Mouse (Mus musculus): ENCODE results near the gene Nckap1. TPM values are rescaled to one million over a fixed set of nuclear protein-coding genes. Genes with fewer than 3 reads are reported as not detected.
A peak's percentile ranks its signal among the peaks of the same experiment; 100 is the strongest.

Gene Nckap1
- polyA plus RNA-seq, 1 experiment from 2014 or later, result 61.4 TPM

DNA sequence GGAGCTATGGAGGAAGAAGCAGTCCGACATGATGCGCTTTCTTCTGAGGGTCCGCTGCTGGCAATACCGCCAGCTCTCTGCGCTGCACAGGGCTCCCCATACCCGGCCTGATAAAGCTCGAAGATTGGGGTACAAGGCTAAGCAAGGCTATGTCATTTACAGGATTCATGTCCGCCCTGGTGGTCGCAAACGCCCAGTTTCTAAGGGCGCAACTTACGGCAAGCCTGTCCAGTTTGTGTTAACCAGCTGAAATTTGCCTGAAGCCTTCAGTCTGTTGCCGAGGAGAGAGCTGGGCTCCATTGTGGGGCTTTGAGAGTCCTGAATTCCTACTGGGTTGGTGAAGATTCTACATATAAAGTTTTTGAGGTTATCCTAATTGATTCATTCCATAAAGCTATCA is 21.6 kb upstream of the Nckap1 start:
- DNase-seq (ENCODE audit: low spot score) (no peak), ATAC-seq (ENCODE audit: insufficient number of reproducible peaks, low FRiP score, low TSS enrichment, low read depth) (no peak)
- Histone ChIP-seq H3K27me3 (ENCODE audit: control insufficient read depth, insufficient read depth, low read length) (no peaks in the 10 kb centered on the region), H3K4me2 (ENCODE audit: low read depth, severe bottlenecking) (no peak overlapping the region), H3K4me3 (ENCODE audit: low read depth, low read length) (no peak overlapping the region), H3K27ac (replicated peaks; ENCODE audit: low read depth, low read length) (no peak overlapping the region), H3K9me3 (ENCODE audit: control insufficient read depth, low read length) (no peaks in the 10 kb centered on the region), H3K36me3 (ENCODE audit: control insufficient read depth, insufficient read depth, low read length) (no peaks in the 10 kb centered on the region), H3K9ac (ENCODE audit: low read length) (no peak overlapping the region), H3K4me1 (ENCODE audit: control insufficient read depth, insufficient read depth, low read length) (no peaks in the 10 kb centered on the region)
- WGBS, result 95% methylated on average over 13 of the region's 13 CpGs

DNA sequence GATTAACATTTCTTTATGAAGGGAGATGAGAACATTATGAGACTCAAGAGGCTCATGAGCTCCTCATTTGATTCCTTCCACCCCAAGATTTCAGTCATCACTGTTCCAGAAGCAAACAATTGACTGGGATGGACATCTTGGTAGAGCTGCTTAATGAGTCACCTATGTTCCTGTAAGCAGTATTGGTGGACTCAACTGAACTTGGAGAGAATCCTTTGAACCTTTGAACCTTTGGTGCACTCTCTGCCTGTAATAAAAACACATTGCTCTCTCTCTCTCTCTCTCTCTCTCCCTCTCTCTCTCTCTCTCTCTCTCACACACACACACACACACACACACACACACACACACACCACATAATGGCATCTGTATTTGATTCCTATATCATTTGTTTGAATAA is 19.4 kb upstream of the Nckap1 start:
- H3K36me3 ChIP-seq (ENCODE audit: control insufficient read depth, insufficient read depth, low read length), result no peaks in the 10 kb centered on the region
- ATAC-seq (ENCODE audit: insufficient number of reproducible peaks, low FRiP score, low TSS enrichment, low read depth) (no peak), DNase-seq (ENCODE audit: low spot score) (no peak)
- H3K4me3 ChIP-seq (ENCODE audit: low read depth, low read length), result no peak overlapping the region
- H3K27ac ChIP-seq (replicated peaks; ENCODE audit: low read depth, low read length), result no peak overlapping the region
- no peaks in the 10 kb centered on the region for H3K4me1 ChIP-seq (ENCODE audit: control insufficient read depth, insufficient read depth, low read length)
- H3K27me3 ChIP-seq (ENCODE audit: control insufficient read depth, insufficient read depth, low read length), result no peaks in the 10 kb centered on the region
- no peak overlapping the region for H3K9ac ChIP-seq (ENCODE audit: low read length)
- H3K4me2 ChIP-seq (ENCODE audit: low read depth, severe bottlenecking), result no peak overlapping the region
- H3K9me3 ChIP-seq (ENCODE audit: control insufficient read depth, low read length), result no peaks in the 10 kb centered on the region

DNA sequence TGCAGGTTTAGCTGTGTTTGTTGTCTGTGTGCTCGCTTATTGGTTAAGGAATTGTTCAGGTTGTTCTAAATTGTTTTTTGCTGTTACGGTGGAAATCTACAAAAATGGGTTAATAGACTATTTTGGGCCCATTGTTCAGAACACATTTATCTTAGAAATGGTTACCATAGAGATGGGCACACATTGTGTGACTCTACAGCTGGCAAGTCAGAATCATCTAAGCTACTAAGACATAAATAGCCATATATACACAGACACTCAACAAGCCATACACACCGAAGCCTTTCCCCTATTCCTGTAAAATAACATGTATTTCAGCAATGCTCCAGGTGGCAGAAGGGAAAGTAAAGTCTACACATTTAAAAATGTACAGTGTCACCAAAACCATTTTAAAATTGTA is 18.7 kb upstream of the Nckap1 start:
- ATAC-seq (ENCODE audit: insufficient number of reproducible peaks, low FRiP score, low TSS enrichment, low read depth), result no peak
- DNase-seq (ENCODE audit: low spot score), result no peak
- Histone ChIP-seq H3K36me3 (ENCODE audit: control insufficient read depth, insufficient read depth, low read length) (no peaks in the 10 kb centered on the region), H3K9me3 (ENCODE audit: control insufficient read depth, low read length) (no peaks in the 10 kb centered on the region), H3K4me1 (ENCODE audit: control insufficient read depth, insufficient read depth, low read length) (no peaks in the 10 kb centered on the region), H3K4me2 (ENCODE audit: low read depth, severe bottlenecking) (no peak overlapping the region), H3K9ac (ENCODE audit: low read length) (no peak overlapping the region), H3K27ac (replicated peaks; ENCODE audit: low read depth, low read length) (no peak overlapping the region), H3K4me3 (ENCODE audit: low read depth, low read length) (no peak overlapping the region), H3K27me3 (ENCODE audit: control insufficient read depth, insufficient read depth, low read length) (no peaks in the 10 kb centered on the region)
- 90% methylated on average over 3 of the region's 3 CpGs for WGBS

DNA sequence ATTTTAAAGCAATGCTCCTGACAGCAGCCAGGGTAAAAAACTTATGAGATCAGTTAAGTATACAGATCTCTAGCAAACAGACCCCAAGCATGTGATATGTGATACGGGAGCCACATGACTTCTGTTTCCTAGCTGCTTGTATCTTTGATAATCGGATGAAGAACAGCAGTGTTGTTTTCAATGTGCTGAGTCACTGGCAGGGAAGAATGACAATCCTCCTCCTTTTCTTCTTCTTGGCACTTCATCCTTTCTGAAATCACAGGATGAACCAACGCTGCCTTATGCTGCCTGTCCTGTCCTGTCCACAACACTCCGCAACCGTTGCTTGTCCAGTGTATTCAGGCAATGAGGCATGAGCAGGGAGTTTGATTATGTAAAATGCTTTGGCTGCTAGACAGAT is 15.8 kb upstream of the Nckap1 start:
- Histone ChIP-seq H3K36me3 (ENCODE audit: control insufficient read depth, insufficient read depth, low read length) (no peaks in the 10 kb centered on the region), H3K27ac (replicated peaks; ENCODE audit: low read depth, low read length) (no peak overlapping the region), H3K9ac (ENCODE audit: low read length) (no peak overlapping the region), H3K4me2 (ENCODE audit: low read depth, severe bottlenecking) (no peak overlapping the region), H3K4me1 (ENCODE audit: control insufficient read depth, insufficient read depth, low read length) (no peaks in the 10 kb centered on the region), H3K4me3 (ENCODE audit: low read depth, low read length) (no peak overlapping the region), H3K9me3 (ENCODE audit: control insufficient read depth, low read length) (no peaks in the 10 kb centered on the region), H3K27me3 (ENCODE audit: control insufficient read depth, insufficient read depth, low read length) (no peaks in the 10 kb centered on the region)
- ATAC-seq (ENCODE audit: insufficient number of reproducible peaks, low FRiP score, low TSS enrichment, low read depth), result no peak
- 87% methylated on average over 5 of the region's 5 CpGs for WGBS
- no peak for DNase-seq (ENCODE audit: low spot score)

DNA sequence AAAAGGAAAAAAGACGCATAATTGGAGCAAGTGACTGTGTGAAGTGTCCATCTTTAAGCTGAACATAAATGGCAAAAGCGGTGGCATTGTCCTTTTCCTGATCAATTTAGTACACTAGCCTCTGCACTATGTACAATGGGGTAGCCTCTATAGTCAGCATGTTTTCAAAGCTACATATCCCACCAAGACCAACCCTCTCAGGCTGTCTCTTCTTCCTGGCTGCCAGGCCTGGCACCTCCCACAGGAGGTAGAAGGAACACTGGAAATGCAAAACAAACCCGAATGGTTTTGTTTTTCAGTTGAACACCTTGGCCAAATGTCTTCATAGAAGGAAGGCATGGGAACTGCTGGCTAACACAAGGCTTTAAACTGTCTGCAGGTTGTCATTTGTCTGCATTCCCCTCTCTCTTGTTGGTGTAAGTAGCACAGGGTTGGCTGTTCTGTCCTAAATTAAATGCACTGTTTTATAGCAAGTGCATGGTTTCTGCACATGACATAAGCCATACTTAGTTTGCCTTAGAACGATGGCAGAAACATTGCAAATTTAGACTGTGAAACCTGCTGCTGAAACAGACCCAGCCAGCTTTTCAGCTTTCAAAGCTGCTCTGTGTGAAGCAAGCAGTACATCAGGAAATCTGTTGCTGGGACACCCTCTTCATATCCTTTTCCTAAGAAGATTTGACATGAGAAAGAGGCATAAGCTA is 13.2 kb upstream of the Nckap1 start:
- no peak for DNase-seq (ENCODE audit: low spot score)
- no peaks in the 10 kb centered on the region for H3K4me1 ChIP-seq (ENCODE audit: control insufficient read depth, insufficient read depth, low read length)
- 75% methylated on average over 4 of the region's 4 CpGs for WGBS
- no peaks in the 10 kb centered on the region for H3K27me3 ChIP-seq (ENCODE audit: control insufficient read depth, insufficient read depth, low read length)
- no peak overlapping the region for H3K27ac ChIP-seq (replicated peaks; ENCODE audit: low read depth, low read length)
- H3K9ac ChIP-seq (ENCODE audit: low read length), result no peak overlapping the region
- no peaks in the 10 kb centered on the region for H3K9me3 ChIP-seq (ENCODE audit: control insufficient read depth, low read length)
- H3K4me2 ChIP-seq (ENCODE audit: low read depth, severe bottlenecking), result no peak overlapping the region
- ATAC-seq (ENCODE audit: insufficient number of reproducible peaks, low FRiP score, low TSS enrichment, low read depth), result no peak
- no peak overlapping the region for H3K4me3 ChIP-seq (ENCODE audit: low read depth, low read length)
- H3K36me3 ChIP-seq (ENCODE audit: control insufficient read depth, insufficient read depth, low read length), result no peaks in the 10 kb centered on the region

DNA sequence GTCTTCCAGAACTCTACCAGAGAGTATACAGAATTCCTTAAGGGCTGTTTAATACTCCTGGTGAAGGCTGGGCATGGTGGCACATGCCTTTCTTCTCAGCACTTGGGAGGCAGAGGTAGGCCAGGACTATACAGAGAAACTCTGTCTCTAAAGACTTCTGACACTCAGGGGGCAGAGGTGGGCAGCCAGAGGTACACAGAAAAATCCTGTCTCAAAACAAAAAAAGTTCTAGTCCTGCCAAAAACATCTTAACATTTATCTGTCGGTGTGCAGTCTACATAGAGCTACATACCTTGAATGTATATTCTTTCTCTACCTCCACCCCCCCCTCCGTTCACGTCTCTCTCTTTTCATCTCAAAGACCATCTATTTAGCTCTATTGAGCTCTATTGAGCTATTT is 1.2 kb upstream of the Nckap1 start:
- Histone ChIP-seq H3K27ac (replicated peaks; ENCODE audit: low read depth, low read length) (no peak overlapping the region), H3K27me3 (ENCODE audit: control insufficient read depth, insufficient read depth, low read length) (no peaks in the 10 kb centered on the region), H3K36me3 (ENCODE audit: control insufficient read depth, insufficient read depth, low read length) (no peaks in the 10 kb centered on the region), H3K4me1 (ENCODE audit: control insufficient read depth, insufficient read depth, low read length) (peaks cover 3% of the 10 kb centered on the region; the same call in 1 of the 2 replicates), H3K9me3 (ENCODE audit: control insufficient read depth, low read length) (no peaks in the 10 kb centered on the region), H3K4me3 (ENCODE audit: low read depth, low read length) (no peak overlapping the region), H3K9ac (ENCODE audit: low read length) (no peak overlapping the region), H3K4me2 (ENCODE audit: low read depth, severe bottlenecking) (no peak overlapping the region)
- no peak for ATAC-seq (ENCODE audit: insufficient number of reproducible peaks, low FRiP score, low TSS enrichment, low read depth)
- DNase-seq (ENCODE audit: low spot score), result no peak
- WGBS, result 94% methylated on average over 3 of the region's 3 CpGs

DNA sequence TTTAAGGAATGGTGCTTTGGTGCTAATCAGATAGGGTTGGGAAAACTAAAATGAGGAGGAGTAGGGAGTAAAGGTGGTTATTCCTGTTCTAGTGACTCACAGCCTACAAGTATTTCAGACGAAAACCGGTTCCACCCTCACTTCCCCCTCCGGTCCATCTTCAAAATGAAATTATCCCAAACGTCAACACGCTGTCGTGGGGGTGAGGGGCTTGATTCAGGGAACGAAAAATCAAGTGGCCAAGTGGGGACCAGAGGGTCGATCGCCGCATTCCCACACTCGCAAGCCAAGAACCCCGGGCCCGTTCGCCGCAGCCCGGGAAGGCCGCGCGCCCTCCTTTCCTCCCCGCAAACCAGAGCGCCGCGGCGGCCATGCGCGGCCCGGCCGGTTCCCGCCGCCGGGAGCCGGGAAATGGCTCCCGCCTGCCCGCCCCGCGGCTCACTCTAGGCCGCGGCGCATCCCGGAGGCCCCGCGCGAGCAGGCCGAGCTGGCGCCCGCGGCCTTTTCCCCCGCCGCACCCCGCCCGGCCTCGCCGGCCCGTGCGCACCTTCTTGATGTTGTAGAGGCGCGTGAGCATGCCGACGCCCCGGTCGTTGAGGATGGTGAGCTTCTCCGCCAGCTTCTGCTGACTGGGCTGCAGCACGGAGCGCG is 744 bp downstream of the Nckap1 start:
- H3K4me3 ChIP-seq (ENCODE audit: low read depth, low read length), result peak overlapping the region; percentile 80
- no peaks in the 10 kb centered on the region for H3K9me3 ChIP-seq (ENCODE audit: control insufficient read depth, low read length)
- H3K27ac ChIP-seq (replicated peaks; ENCODE audit: low read depth, low read length), result peak overlapping the region; percentile 95
- H3K4me1 ChIP-seq (ENCODE audit: control insufficient read depth, insufficient read depth, low read length), result peaks cover 3% of the 10 kb centered on the region; the same call in 1 of the 2 replicates
- peak overlapping the region; percentile 80 for H3K4me2 ChIP-seq (ENCODE audit: low read depth, severe bottlenecking)
- no peaks in the 10 kb centered on the region for H3K36me3 ChIP-seq (ENCODE audit: control insufficient read depth, insufficient read depth, low read length)
- 0% methylated on average over 33 of the region's 65 CpGs for WGBS
- peak; percentile 67 for ATAC-seq (ENCODE audit: insufficient number of reproducible peaks, low FRiP score, low TSS enrichment, low read depth)
- H3K9ac ChIP-seq (ENCODE audit: low read length), result peak overlapping the region; percentile 99
- H3K27me3 ChIP-seq (ENCODE audit: control insufficient read depth, insufficient read depth, low read length), result no peaks in the 10 kb centered on the region
- DNase-seq (ENCODE audit: low spot score), result peak; percentile 66

DNA sequence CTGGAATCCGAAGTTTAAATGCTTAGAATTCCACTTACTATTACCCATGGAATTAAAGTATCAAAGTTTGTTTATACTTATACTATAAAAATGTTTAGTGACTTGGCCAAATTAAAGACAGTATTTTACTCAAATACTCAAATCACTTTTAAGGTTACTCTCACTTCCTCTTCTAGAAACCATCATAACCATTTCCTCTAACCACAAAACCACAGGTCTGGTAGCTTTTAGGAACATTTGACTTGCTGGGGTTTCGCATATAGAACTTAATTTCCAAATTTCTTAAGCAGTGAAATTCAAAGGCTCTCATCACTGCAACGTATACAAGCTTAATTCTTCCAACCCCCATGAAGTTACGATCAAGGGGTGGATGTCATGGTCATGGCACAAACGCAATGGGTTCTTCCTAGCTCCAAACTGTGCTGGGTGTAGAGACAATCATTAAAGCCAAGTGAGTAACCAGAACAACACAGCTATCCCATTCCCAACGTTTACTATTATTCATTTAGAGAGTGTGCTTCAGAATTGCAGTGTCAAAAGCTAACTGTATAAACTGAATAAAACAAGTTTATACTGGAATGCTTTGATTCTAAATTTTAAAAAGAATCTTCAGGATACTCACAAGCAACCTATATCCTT is 1.8 kb downstream of the Nckap1 start:
- peaks cover 3% of the 10 kb centered on the region; the same call in 1 of the 2 replicates for H3K4me1 ChIP-seq (ENCODE audit: control insufficient read depth, insufficient read depth, low read length)
- WGBS, result 49% methylated on average over 6 of the region's 6 CpGs
- ATAC-seq (ENCODE audit: insufficient number of reproducible peaks, low FRiP score, low TSS enrichment, low read depth) (no peak), DNase-seq (ENCODE audit: low spot score) (no peak)
- peak overlapping the region; percentile 19; the same call in 1 of the 2 replicates for H3K4me3 ChIP-seq (ENCODE audit: low read depth, low read length)
- no peaks in the 10 kb centered on the region for H3K36me3 ChIP-seq (ENCODE audit: control insufficient read depth, insufficient read depth, low read length)
- no peaks in the 10 kb centered on the region for H3K9me3 ChIP-seq (ENCODE audit: control insufficient read depth, low read length)
- peak overlapping the region; percentile 80 for H3K4me2 ChIP-seq (ENCODE audit: low read depth, severe bottlenecking)
- H3K27me3 ChIP-seq (ENCODE audit: control insufficient read depth, insufficient read depth, low read length), result no peaks in the 10 kb centered on the region
- H3K27ac ChIP-seq (replicated peaks; ENCODE audit: low read depth, low read length), result no peak overlapping the region
- no peak overlapping the region for H3K9ac ChIP-seq (ENCODE audit: low read length)
